Mouse (Mus musculus) testis, adult 2 months (tissue): ENCODE measurements around the gene Cdk2. TPM values are rescaled to one million over a fixed set of nuclear protein-coding genes. Genes with fewer than 3 reads are reported as not detected.

ENCODE experiments used
- H3K27ac ChIP-seq: fragments of 200-500 bp; 2 replicates; pipeline ENCODE4 v1.5.1; 2012; ENCODE audit warnings: low read depth, low read length; ENCODE audit not compliant: control insufficient read depth, insufficient read depth
- H3K27me3 ChIP-seq: fragments of 200-500 bp; 2 replicates; pipeline ENCODE4 v1.6.1; 2012; ENCODE audit warnings: mild to moderate bottlenecking, low read length, moderate library complexity; ENCODE audit not compliant: control insufficient read depth, insufficient read depth
- H3K36me3 ChIP-seq: fragments of 200-500 bp; 2 replicates; pipeline ENCODE4 v1.6.1; 2012; ENCODE audit warnings: mild to moderate bottlenecking, low read length; ENCODE audit not compliant: control insufficient read depth, insufficient read depth
- H3K4me1 ChIP-seq: fragments of 200-500 bp; 2 replicates; pipeline ENCODE4 v1.6.1; 2012; ENCODE audit warnings: low read length; ENCODE audit not compliant: control insufficient read depth, insufficient read depth
- H3K4me3 ChIP-seq: fragments of 200-500 bp; 2 replicates; pipeline ENCODE4 v1.5.1; 2012; ENCODE audit warnings: low read depth, mild to moderate bottlenecking, low read length, moderate library complexity, mixed read lengths; ENCODE audit not compliant: control insufficient read depth
- CTCF ChIP-seq: fragments of 200-500 bp; IDR thresholded peaks from 2 replicates; pipeline ENCODE4 v1.5.1; 2012; ENCODE audit warnings: low read depth, mild to moderate bottlenecking, inconsistent platforms, low read length, moderate library complexity; ENCODE audit not compliant: control insufficient read depth, insufficient read depth, insufficient replicate concordance
- POLR2A ChIP-seq: fragments of 200-500 bp; IDR thresholded peaks from 2 replicates; pipeline ENCODE4 v1.6.1; 2012; ENCODE audit warnings: low read depth, mild to moderate bottlenecking, inconsistent platforms, low read length, moderate library complexity; ENCODE audit not compliant: control insufficient read depth
- polyA plus RNA-seq: library from polyadenylated mRNA; depleted of rRNA; stranded (reverse); fragments of >200 nt; gene quantifications from 2 replicates; pipeline ENCODE4 v1.2.3, GENCODE M21; 2012; rRNA removed

Cdk2 gene
- polyA plus RNA-seq, 1 experiment: 61.0 TPM

- 0 out of 2 replicates have a peak, but pooled peaks cover 1% of the 10 kb centered on the region for H3K4me1 ChIP-seq
- H3K27ac ChIP-seq: no peak overlapping the region
- no peaks in the 10 kb centered on the region for H3K27me3 ChIP-seq
- H3K36me3 ChIP-seq: no peaks in the 10 kb centered on the region
- no peak overlapping the region for H3K4me3 ChIP-seq
- TF ChIP-seq POLR2A (no peak), CTCF (no peak)
Measured at GRCm38 (mm10) chr10:128663441-128664220, 41.2 kb downstream of the Cdk2 start.

GRCm38 (mm10) chr10:128662465-128662864, 42.4 kb downstream of the Cdk2 start:
- Histone ChIP-seq H3K36me3 (no peaks in the 10 kb centered on the region), H3K27ac (no peak overlapping the region)
- TF ChIP-seq CTCF (no peak), POLR2A (no peak)

GRCm38 (mm10) chr10:128659490-128659889, 45.3 kb downstream of the Cdk2 start:
- Histone ChIP-seq H3K27ac (no peak overlapping the region), H3K4me3 (no peak overlapping the region)

More at GRCm38 (mm10) chr10:128662465-128662864, 42.4 kb downstream of the Cdk2 start:
- no peaks in the 10 kb centered on the region for H3K27me3 ChIP-seq
- no peaks in the 10 kb centered on the region for H3K4me1 ChIP-seq
- H3K4me3 ChIP-seq: no peak overlapping the region

GRCm38 (mm10) chr10:128657844-128658243, 47.0 kb downstream of the Cdk2 start:
- Histone ChIP-seq H3K36me3 (no peaks in the 10 kb centered on the region), H3K4me3 (no peak overlapping the region), H3K27ac (no peak overlapping the region), H3K27me3 (no peaks in the 10 kb centered on the region), H3K4me1 (no peaks in the 10 kb centered on the region)
- no peak for TF ChIP-seq POLR2A
- TF ChIP-seq CTCF: no peak

More at GRCm38 (mm10) chr10:128659490-128659889, 45.3 kb downstream of the Cdk2 start:
- Histone ChIP-seq H3K27me3 (no peaks in the 10 kb centered on the region), H3K36me3 (no peaks in the 10 kb centered on the region), H3K4me1 (no peaks in the 10 kb centered on the region)
- TF ChIP-seq POLR2A (no peak), CTCF (no peak)

GRCm38 (mm10) chr10:128656731-128657130, 48.1 kb downstream of the Cdk2 start:
- Histone ChIP-seq H3K4me1 (no peaks in the 10 kb centered on the region), H3K4me3 (no peak overlapping the region), H3K27me3 (no peaks in the 10 kb centered on the region), H3K36me3 (no peaks in the 10 kb centered on the region), H3K27ac (no peak overlapping the region)
- TF ChIP-seq POLR2A: no peak
- no peak for TF ChIP-seq CTCF

GRCm38 (mm10) chr10:128655254-128655653, 49.6 kb downstream of the Cdk2 start:
- H3K4me3 ChIP-seq: no peak overlapping the region
- H3K27ac ChIP-seq: no peak overlapping the region
- no peaks in the 10 kb centered on the region for H3K27me3 ChIP-seq
- no peak for TF ChIP-seq CTCF
- no peaks in the 10 kb centered on the region for H3K36me3 ChIP-seq
- no peaks in the 10 kb centered on the region for H3K4me1 ChIP-seq

GRCm38 (mm10) chr10:128653866-128654265, 51.0 kb downstream of the Cdk2 start:
- Histone ChIP-seq H3K4me1 (no peaks in the 10 kb centered on the region), H3K27ac (no peak overlapping the region), H3K27me3 (no peaks in the 10 kb centered on the region), H3K36me3 (no peaks in the 10 kb centered on the region), H3K4me3 (no peak overlapping the region)
- no peak for TF ChIP-seq POLR2A
- no peak for TF ChIP-seq CTCF

Other genes starting within 250 kb of the Cdk2 start
- 138 and 141 TPM in 2 replicates for gene Smarcc2, start 245.8 kb downstream of the Cdk2 start, polyA plus RNA-seq
- 191 and 248 TPM in 2 replicates for gene Myl6, start 210.9 kb downstream of the Cdk2 start, polyA plus RNA-seq
- gene Myl6b, start 206.3 kb downstream of the Cdk2 start, polyA plus RNA-seq: 20.3 and 23.2 TPM in 2 replicates
- gene Esyt1, start 179.2 kb downstream of the Cdk2 start, polyA plus RNA-seq: 1.6 and 3.1 TPM in 2 replicates
- gene Zc3h10, start 157.3 kb downstream of the Cdk2 start, polyA plus RNA-seq: 29.9 and 33.9 TPM in 2 replicates
- 1,504 and 1,952 TPM in 2 replicates for gene Rpl41, start 155.7 kb downstream of the Cdk2 start, polyA plus RNA-seq
- gene Pa2g4, start 139.0 kb downstream of the Cdk2 start, polyA plus RNA-seq: 31.7 and 36.5 TPM in 2 replicates
- gene Erbb3, start 115.4 kb downstream of the Cdk2 start, polyA plus RNA-seq: 0.77 and 2.1 TPM in 2 replicates
- 296 and 407 TPM in 2 replicates for gene Rps26, start 78.3 kb downstream of the Cdk2 start, polyA plus RNA-seq
- 0.84 and 1.2 TPM in 2 replicates for gene Ikzf4, start 59.0 kb downstream of the Cdk2 start, polyA plus RNA-seq
- gene Suox, start 31.0 kb downstream of the Cdk2 start, polyA plus RNA-seq: 7.0 and 9.7 TPM in 2 replicates
- 27.6 and 31.1 TPM in 2 replicates for gene Rab5b, start 8.8 kb downstream of the Cdk2 start, polyA plus RNA-seq
- 24.6 and 27.7 TPM in 2 replicates for gene Pmel, start 836 bp downstream of the Cdk2 start, polyA plus RNA-seq
- 124 TPM in 2 replicates for gene Dgka, start 39.8 kb upstream of the Cdk2 start, polyA plus RNA-seq
- gene Pym1, start 42.9 kb upstream of the Cdk2 start, polyA plus RNA-seq: 19.5 TPM in 2 replicates
- 1.3 and 1.6 TPM in 2 replicates for gene Mmp19, start 85.9 kb upstream of the Cdk2 start, polyA plus RNA-seq
- 8.9 and 10.4 TPM in 2 replicates for gene Dnajc14, start 99.0 kb upstream of the Cdk2 start, polyA plus RNA-seq
- 7.7 and 8.2 TPM in 2 replicates for gene Tmem198b, start 99.3 kb upstream of the Cdk2 start, polyA plus RNA-seq
- 11.0 and 13.2 TPM in 2 replicates for gene Sarnp, start 112.3 kb upstream of the Cdk2 start, polyA plus RNA-seq
- gene Ormdl2, start 116.6 kb upstream of the Cdk2 start, polyA plus RNA-seq: 77.4 and 91.8 TPM in 2 replicates
- gene Gdf11, start 186.7 kb upstream of the Cdk2 start, polyA plus RNA-seq: 0.82 and 0.93 TPM in 2 replicates
- 28.8 and 30.9 TPM in 2 replicates for gene Cd63, start 196.0 kb upstream of the Cdk2 start, polyA plus RNA-seq
- 7.5 and 8.9 TPM in 2 replicates for gene Rdh5, start 217.9 kb upstream of the Cdk2 start, polyA plus RNA-seq
- gene Bloc1s1, start 219.0 kb upstream of the Cdk2 start, polyA plus RNA-seq: 97.9 and 108 TPM in 2 replicates
- 19.0 and 19.1 TPM in 2 replicates for gene Itga7, start 228.8 kb upstream of the Cdk2 start, polyA plus RNA-seq